Mouse (Mus musculus) stomach, embryonic 16.5 days (tissue): ENCODE data around the gene Acoxl. TPM values are rescaled to one million over a fixed set of nuclear protein-coding genes. Genes with fewer than 3 reads are reported as not detected.
A peak's percentile ranks its signal among the peaks of the same experiment; 100 is the strongest.

ENCODE experiments used
- ATAC-seq: fragments of 200-750 bp; cut with Nextera tagmentation; 2 replicates; pipeline ENCODE4 v1.8.0; 2017; ENCODE audit warnings: moderate number of reproducible peaks, moderate TSS enrichment; ENCODE audit not compliant: insufficient read depth, low FRiP score
- H3K27ac ChIP-seq: fragments of 300-500 bp; sonication (generic); 2 replicates; pipeline ENCODE4 v1.5.1; 2014; ENCODE audit warnings: low read length
- H3K27me3 ChIP-seq: fragments of 300-500 bp; sonication (generic); 2 replicates; pipeline ENCODE4 v1.6.1; 2014; ENCODE audit warnings: low read length, control low read depth, mixed read lengths; ENCODE audit not compliant: control insufficient read depth, insufficient read depth
- H3K36me3 ChIP-seq: fragments of 300-500 bp; sonication (generic); 2 replicates; pipeline ENCODE4 v1.6.1; 2014; ENCODE audit warnings: low read length; ENCODE audit not compliant: control insufficient read depth, insufficient read depth
- H3K4me1 ChIP-seq: fragments of 300-500 bp; sonication (generic); 2 replicates; pipeline ENCODE4 v1.6.1; 2014; ENCODE audit warnings: low read length, control low read depth, mixed read lengths; ENCODE audit not compliant: control insufficient read depth, insufficient read depth
- H3K4me2 ChIP-seq: fragments of 300-500 bp; sonication (generic); 2 replicates; pipeline ENCODE4 v1.6.1; 2014; ENCODE audit warnings: low read depth, low read length, mixed read lengths
- H3K4me3 ChIP-seq: fragments of 300-500 bp; sonication (generic); replicated peaks from 2 replicates; pipeline ENCODE4 v1.5.1; 2014; ENCODE audit warnings: mild to moderate bottlenecking, low read length
- H3K9ac ChIP-seq: fragments of 300-500 bp; sonication (generic); 2 replicates; pipeline ENCODE4 v1.6.1; 2014; ENCODE audit warnings: low read length
- H3K9me3 ChIP-seq: fragments of 300-500 bp; sonication (generic); replicated peaks from 2 replicates; pipeline ENCODE4 v1.6.1; 2016; ENCODE audit warnings: low read length, control low read depth; ENCODE audit not compliant: control insufficient read depth
- WGBS: fragments of 180-500 bp; shearing (Covaris S2); extraction: QIAGEN DNeasy Blood & Tissue Kit; methylation state at CpG from one replicate; pipeline ENCODE4 v1.1.7; 2014; 5-methylcytosine and 5-hydroxymethylcytosine counted together
- polyA plus RNA-seq: library from polyadenylated mRNA; unstranded; fragments of >200 nt; fragmentation: Nextera tagmentation; extraction: Ambion mirVana; gene quantifications from 2 replicates; pipeline ENCODE4 v1.2.1, GENCODE M21; 2015

Acoxl gene
- polyA plus RNA-seq, 1 experiment from 2014 or later, result 0.04 TPM

DNA sequence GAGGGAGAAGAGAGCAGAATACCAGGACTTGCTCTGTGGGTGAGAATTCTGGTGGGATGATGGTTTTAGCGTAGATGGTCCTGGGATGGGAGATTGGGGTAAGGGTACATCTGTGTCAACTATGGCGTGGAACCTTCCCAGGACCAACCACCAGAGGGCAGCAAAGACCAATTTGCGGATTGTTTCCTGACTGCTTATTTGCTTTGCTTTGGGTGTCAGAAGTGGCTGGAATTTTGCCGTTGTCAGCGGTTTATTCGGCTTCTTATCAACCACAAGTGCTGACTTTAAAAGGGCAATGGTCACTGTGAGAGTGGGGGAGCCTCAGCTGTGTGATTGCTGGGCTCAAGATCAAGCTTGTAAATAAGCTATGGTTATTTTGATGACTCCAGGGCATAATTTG lies 50.8 kb downstream of the Acoxl start:
- peak; percentile 59; the same call in 1 of the 2 replicates for ATAC-seq
- 3% methylated on average over 6 of the region's 6 CpGs for WGBS

DNA sequence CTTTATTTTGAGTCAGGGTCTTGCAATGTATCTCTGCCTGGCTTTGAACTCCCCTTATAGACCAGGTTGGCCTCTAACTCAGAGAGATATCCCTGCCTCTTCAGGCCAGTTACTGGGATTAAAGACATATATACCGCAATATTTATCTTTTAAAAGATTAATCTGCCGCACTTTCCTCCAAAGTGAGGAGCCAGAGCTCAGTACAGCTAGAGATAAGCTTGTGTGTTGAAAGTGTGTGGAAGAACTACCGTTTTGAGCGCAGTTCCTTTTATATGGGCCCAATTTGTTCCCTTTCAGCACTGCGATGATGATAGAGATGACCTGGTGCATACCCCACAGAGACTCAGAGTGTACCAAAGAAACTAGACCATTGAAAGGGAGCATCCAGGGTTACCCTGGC lies 51.3 kb downstream of the Acoxl start:
- peaks cover 5% of the 10 kb centered on the region; the same call in 1 of the 2 replicates for H3K4me1 ChIP-seq
- WGBS, result 80% methylated on average over 5 of the region's 5 CpGs
- H3K4me2 ChIP-seq, result no peak overlapping the region
- H3K4me3 ChIP-seq, result no peak overlapping the region
- H3K27ac ChIP-seq, result 0 out of 2 replicates have a peak overlapping the region, but pooled peaks have one; percentile 24
- no peaks in the 10 kb centered on the region for H3K36me3 ChIP-seq
- no peak overlapping the region for H3K9ac ChIP-seq
- no peaks in the 10 kb centered on the region for H3K27me3 ChIP-seq
- ATAC-seq, result no peak
- no peaks in the 10 kb centered on the region for H3K9me3 ChIP-seq

More for the DNA sequence above, 50.8 kb downstream of the Acoxl start:
- no peaks in the 10 kb centered on the region for H3K9me3 ChIP-seq
- no peak overlapping the region for H3K4me3 ChIP-seq
- no peaks in the 10 kb centered on the region for H3K27me3 ChIP-seq
- H3K36me3 ChIP-seq, result no peaks in the 10 kb centered on the region
- peaks cover 5% of the 10 kb centered on the region; the same call in 1 of the 2 replicates for H3K4me1 ChIP-seq
- H3K4me2 ChIP-seq, result no peak overlapping the region
- no peak overlapping the region for H3K9ac ChIP-seq
- H3K27ac ChIP-seq, result no peak overlapping the region

DNA sequence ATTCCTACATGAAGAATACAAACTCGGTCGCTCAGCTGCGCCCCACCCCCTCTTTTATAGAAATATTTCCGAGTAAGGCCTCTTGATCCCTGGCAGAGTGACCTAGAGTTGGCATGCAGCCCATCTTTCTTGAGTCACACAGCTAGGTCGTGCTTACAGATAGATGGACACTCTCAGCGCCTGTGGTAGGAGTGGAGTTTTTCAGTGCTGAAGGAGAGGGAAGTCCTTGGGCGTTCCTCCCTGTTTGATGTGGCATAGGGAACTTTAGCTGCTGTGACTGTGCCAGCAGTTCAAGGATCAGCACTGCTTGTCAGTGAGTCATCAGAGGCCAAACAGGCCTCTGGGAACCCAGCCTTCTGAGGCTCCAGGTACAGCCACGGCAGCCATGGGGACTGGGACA lies 51.9 kb downstream of the Acoxl start:
- Histone ChIP-seq H3K9ac (no peak overlapping the region), H3K27ac (0 out of 2 replicates have a peak overlapping the region, but pooled peaks have one; percentile 24), H3K36me3 (no peaks in the 10 kb centered on the region), H3K4me1 (peaks cover 5% of the 10 kb centered on the region; the same call in 1 of the 2 replicates), H3K27me3 (no peaks in the 10 kb centered on the region), H3K9me3 (no peaks in the 10 kb centered on the region), H3K4me3 (no peak overlapping the region), H3K4me2 (no peak overlapping the region)
- peak; percentile 81 for ATAC-seq
- 50% methylated on average over 8 of the region's 8 CpGs for WGBS

DNA sequence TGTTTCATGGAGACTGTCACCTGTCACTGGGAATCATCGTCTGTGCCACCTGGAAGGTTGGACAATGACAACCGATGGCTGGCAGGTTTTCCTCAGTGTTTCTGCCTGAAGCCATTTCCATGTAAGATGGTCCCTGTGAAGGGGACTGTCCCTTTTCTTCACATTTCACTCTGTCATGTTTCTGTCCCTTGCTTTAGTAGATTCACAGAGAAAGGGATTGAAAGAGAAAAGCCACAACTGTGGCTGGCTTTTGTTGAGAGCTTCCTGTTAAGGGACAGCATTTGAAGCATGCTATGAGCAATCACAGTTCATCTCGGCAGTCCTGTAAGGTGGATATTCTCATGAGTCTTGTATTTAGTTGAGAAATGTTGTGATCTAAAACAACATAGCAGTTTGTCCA lies 52.4 kb downstream of the Acoxl start:
- H3K9ac ChIP-seq, result no peak overlapping the region
- 84% methylated on average over 3 of the region's 3 CpGs for WGBS
- 0 out of 2 replicates have a peak overlapping the region, but pooled peaks have one; percentile 24 for H3K27ac ChIP-seq
- no peaks in the 10 kb centered on the region for H3K9me3 ChIP-seq
- H3K4me2 ChIP-seq, result no peak overlapping the region
- H3K4me3 ChIP-seq, result no peak overlapping the region
- H3K4me1 ChIP-seq, result peaks cover 5% of the 10 kb centered on the region; the same call in 1 of the 2 replicates
- H3K27me3 ChIP-seq, result no peaks in the 10 kb centered on the region
- H3K36me3 ChIP-seq, result no peaks in the 10 kb centered on the region
- ATAC-seq, result no peak

DNA sequence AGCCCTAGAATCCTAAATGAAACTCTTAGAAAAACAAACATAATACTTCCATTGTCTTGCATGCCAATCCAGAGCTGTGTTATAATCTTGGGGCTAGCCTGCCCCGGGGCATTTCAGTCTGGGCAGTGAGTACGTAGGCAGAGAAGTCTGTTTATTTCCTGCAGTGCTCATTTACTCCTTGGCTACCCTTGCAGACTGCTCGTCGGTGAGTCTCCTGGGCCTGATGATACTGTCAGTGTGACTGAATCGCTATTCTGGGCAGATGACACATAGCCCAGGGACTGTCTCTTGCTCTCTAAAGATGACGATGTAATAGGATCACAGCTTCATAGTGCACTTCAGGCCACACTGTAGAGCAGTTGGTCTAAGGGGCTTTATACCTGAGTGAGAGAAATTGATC lies 56.2 kb downstream of the Acoxl start:
- WGBS, result 49% methylated on average over 6 of the region's 6 CpGs
- Histone ChIP-seq H3K4me1 (peaks cover 5% of the 10 kb centered on the region; the same call in 1 of the 2 replicates), H3K4me2 (no peak overlapping the region), H3K27ac (no peak overlapping the region), H3K9me3 (no peaks in the 10 kb centered on the region), H3K9ac (no peak overlapping the region), H3K36me3 (no peaks in the 10 kb centered on the region), H3K27me3 (no peaks in the 10 kb centered on the region), H3K4me3 (no peak overlapping the region)
- no peak for ATAC-seq

DNA sequence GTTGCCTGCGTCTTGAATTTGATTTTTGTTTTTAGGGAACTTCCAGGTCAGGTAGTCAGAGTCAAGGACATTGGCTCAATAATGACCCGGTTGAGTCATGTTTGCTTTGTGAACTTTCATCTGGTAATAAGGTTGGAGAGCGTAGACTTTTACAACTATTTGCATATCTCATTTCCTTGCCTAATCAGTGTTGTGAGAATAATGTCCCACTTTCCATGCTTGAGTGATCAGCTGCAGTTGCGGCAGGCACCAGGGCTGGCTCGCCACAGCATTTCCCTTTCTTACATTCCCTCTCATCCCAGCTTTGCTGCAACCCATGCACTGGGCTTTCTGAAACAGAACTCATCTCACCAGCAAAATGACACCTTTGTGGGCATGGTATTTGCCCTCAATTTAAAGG lies 59.0 kb downstream of the Acoxl start:
- Histone ChIP-seq H3K4me2 (no peak overlapping the region), H3K36me3 (no peaks in the 10 kb centered on the region), H3K9ac (no peak overlapping the region), H3K4me1 (no peaks in the 10 kb centered on the region), H3K27me3 (no peaks in the 10 kb centered on the region), H3K4me3 (no peak overlapping the region), H3K9me3 (no peaks in the 10 kb centered on the region), H3K27ac (no peak overlapping the region)
- ATAC-seq, result no peak
- 58% methylated on average over 5 of the region's 5 CpGs for WGBS

DNA sequence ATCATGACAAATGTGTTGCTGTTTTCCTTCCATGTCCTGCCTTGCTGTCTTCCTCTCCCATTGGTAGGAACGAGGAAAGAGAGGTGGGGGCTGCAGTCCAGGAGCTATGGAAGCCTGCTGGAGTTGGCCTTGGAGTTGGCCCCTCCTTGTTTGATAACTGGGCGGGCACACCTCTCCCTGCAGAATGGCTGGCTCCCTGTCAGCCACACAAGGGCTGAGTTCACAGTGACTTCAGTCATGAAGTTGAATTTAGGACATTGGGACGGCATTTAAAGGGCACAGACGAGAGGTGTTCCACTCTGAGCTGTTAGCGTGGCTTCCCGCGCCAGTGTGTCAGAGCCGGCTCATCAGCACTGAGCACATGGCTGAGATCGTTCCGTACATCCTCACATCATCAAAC lies 66.2 kb downstream of the Acoxl start:
- no peak overlapping the region for H3K4me2 ChIP-seq
- no peak overlapping the region for H3K4me3 ChIP-seq
- peak; percentile 53; the same call in 1 of the 2 replicates for ATAC-seq
- no peaks in the 10 kb centered on the region for H3K36me3 ChIP-seq
- H3K27ac ChIP-seq, result no peak overlapping the region
- no peaks in the 10 kb centered on the region for H3K9me3 ChIP-seq
- H3K27me3 ChIP-seq, result no peaks in the 10 kb centered on the region
- H3K9ac ChIP-seq, result no peak overlapping the region
- H3K4me1 ChIP-seq, result peaks cover 15% of the 10 kb centered on the region
- WGBS, result 69% methylated on average over 10 of the region's 10 CpGs

DNA sequence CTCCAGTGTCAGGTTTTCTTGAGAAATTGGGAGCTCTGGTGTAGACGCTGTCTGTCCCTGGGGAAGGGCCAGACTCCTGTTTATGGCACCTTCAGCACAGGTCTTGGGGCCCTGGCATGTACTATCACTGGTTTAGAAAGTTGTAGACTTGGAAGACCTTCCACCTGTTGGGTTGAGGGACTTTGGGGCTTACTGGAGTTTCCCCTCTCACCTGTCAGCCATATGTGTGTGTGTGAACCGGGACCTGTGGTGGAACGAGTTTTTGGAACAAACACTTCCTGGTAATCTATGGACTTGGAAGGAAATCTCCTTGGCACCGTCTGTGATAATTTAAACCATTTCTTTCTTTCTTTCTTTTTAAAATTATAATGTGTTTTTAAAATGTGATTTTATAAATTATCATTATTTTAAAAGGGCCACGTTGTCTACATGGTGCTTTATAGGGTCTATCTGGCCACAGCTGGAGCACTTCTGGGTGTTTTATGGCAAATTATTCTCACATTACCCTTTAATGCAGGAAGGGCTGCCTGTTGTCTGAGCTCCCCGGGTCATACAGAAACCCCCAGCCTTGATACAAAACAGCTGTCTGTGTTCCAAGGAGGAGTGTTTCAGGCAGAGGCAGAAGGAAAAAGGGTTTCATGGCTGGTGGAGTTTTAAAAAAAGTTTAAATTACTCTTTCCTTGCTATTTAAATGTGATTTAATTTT lies 68.5 kb downstream of the Acoxl start:
- no peak for ATAC-seq
- H3K27ac ChIP-seq, result no peak overlapping the region

DNA sequence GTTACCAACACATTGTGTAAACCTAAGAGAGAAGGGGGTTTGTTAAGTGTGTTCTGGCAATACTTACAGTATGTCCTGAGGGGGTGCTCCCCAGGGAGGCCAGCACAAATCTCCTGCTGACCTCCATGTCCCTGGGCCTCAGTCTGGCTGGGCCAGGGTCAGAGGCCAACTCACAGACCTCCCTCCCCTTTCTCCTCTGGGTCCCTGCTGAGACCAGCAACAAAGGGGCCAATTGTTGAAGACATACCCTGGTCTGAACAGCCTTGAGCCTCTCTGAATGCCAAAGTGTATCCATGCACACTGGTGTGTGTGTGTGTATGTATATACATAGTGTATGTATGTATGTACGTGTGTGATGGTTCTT lies 69.0 kb downstream of the Acoxl start:
- H3K27ac ChIP-seq, result no peak overlapping the region; the same call in 1 of the 2 replicates
- peaks cover 15% of the 10 kb centered on the region for H3K4me1 ChIP-seq
- H3K27me3 ChIP-seq, result no peaks in the 10 kb centered on the region
- H3K9ac ChIP-seq, result no peak overlapping the region; the same call in 1 of the 2 replicates
- 46% methylated on average over 1 of the region's 1 CpGs for WGBS
- H3K36me3 ChIP-seq, result no peaks in the 10 kb centered on the region
- no peak; the same call in 1 of the 2 replicates for ATAC-seq
- H3K9me3 ChIP-seq, result no peaks in the 10 kb centered on the region
- no peak overlapping the region for H3K4me2 ChIP-seq
- H3K4me3 ChIP-seq, result no peak overlapping the region

More for the DNA sequence above, 68.5 kb downstream of the Acoxl start:
- Histone ChIP-seq H3K9me3 (no peaks in the 10 kb centered on the region), H3K9ac (no peak overlapping the region), H3K36me3 (no peaks in the 10 kb centered on the region), H3K4me3 (no peak overlapping the region), H3K4me2 (no peak overlapping the region), H3K27me3 (no peaks in the 10 kb centered on the region), H3K4me1 (peaks cover 15% of the 10 kb centered on the region)
- 29% methylated on average over 6 of the region's 6 CpGs for WGBS
